Mouse (Mus musculus) intestine, postnatal 0 days (tissue): Measurements from ENCODE around the gene Plekhm3. TPM values are rescaled to one million over a fixed set of nuclear protein-coding genes. Genes with fewer than 3 reads are reported as not detected.

Experiments used
- ATAC-seq: fragments of 200-750 bp; cut with Nextera tagmentation; 2 replicates; pipeline ENCODE4 v1.8.0; 2017; ENCODE audit warnings: mild to moderate bottlenecking, moderate TSS enrichment, moderate library complexity
- H3K27ac ChIP-seq: fragments of 300-500 bp; sonication (generic); 2 replicates; pipeline ENCODE4 v1.5.1; 2014; ENCODE audit warnings: mild to moderate bottlenecking, low read depth, low read length, moderate library complexity
- H3K27me3 ChIP-seq: fragments of 300-500 bp; sonication (generic); replicated peaks from 2 replicates; pipeline ENCODE4 v1.6.1; 2014; ENCODE audit warnings: low read length, mixed read lengths; ENCODE audit not compliant: control insufficient read depth, insufficient read depth
- H3K36me3 ChIP-seq: fragments of 300-500 bp; sonication (generic); 2 replicates; pipeline ENCODE4 v1.6.1; 2014; ENCODE audit warnings: mild to moderate bottlenecking, moderate library complexity; ENCODE audit not compliant: control insufficient read depth, insufficient read depth
- H3K4me1 ChIP-seq: fragments of 300-500 bp; sonication (generic); replicated peaks from 2 replicates; pipeline ENCODE4 v1.6.1; 2014; ENCODE audit warnings: antibody characterized with exemption, low read length, mixed read lengths; ENCODE audit not compliant: control insufficient read depth, insufficient read depth
- H3K4me2 ChIP-seq: fragments of 300-500 bp; sonication (generic); replicated peaks from 2 replicates; pipeline ENCODE4 v1.6.1; 2014; ENCODE audit warnings: low read depth, mild to moderate bottlenecking, moderate library complexity
- H3K4me3 ChIP-seq: fragments of 300-500 bp; sonication (generic); 2 replicates; pipeline ENCODE4 v1.5.1; 2014; ENCODE audit warnings: low read depth, low read length
- H3K9ac ChIP-seq: fragments of 300-500 bp; sonication (generic); 2 replicates; pipeline ENCODE4 v1.6.1; 2014; ENCODE audit warnings: mild to moderate bottlenecking, low read depth, low read length
- H3K9me3 ChIP-seq: fragments of 300-500 bp; sonication (generic); 2 replicates; pipeline ENCODE4 v1.6.1; 2016; ENCODE audit warnings: mixed run types; ENCODE audit not compliant: control insufficient read depth
- CTCF ChIP-seq: sonication (generic); IDR thresholded peaks from 2 replicates; pipeline ENCODE4 v1.5.1; 2016; ENCODE audit warnings: low read depth, mild to moderate bottlenecking, control low read depth, antibody characterized with exemption, moderate library complexity
- WGBS: fragments of 180-500 bp; shearing (Covaris S2); extraction: QIAGEN DNeasy Blood & Tissue Kit; methylation state at CpG from one replicate; pipeline ENCODE4 v1.1.7; 2014; 5-methylcytosine and 5-hydroxymethylcytosine counted together
- polyA plus RNA-seq: library from polyadenylated mRNA; unstranded; fragments of >200 nt; fragmentation: Nextera tagmentation; extraction: Ambion mirVana; gene quantifications from 2 replicates; pipeline ENCODE4 v1.2.1, GENCODE M21; 2015

Gene Plekhm3
- polyA plus RNA-seq, 1 experiment from 2014 or later = 1.5 TPM

GRCm38 (mm10) chr1:64860235-64860920 lies 96.2 kb downstream of the Plekhm3 start:
- no peaks in the 10 kb centered on the region for H3K27me3 ChIP-seq
- no peak for TF ChIP-seq CTCF
- ATAC-seq = no peak
- H3K9ac ChIP-seq = no peak overlapping the region
- no peak overlapping the region for H3K27ac ChIP-seq
- no peaks in the 10 kb centered on the region for H3K36me3 ChIP-seq
- H3K4me3 ChIP-seq = no peak overlapping the region
- no peaks in the 10 kb centered on the region for H3K9me3 ChIP-seq
- no peak overlapping the region for H3K4me2 ChIP-seq
- WGBS = 74% methylated on average over 11 of the region's 11 CpGs
- H3K4me1 ChIP-seq = 0 out of 2 replicates have a peak, but pooled peaks cover 4% of the 10 kb centered on the region

GRCm38 (mm10) chr1:64859826-64860225 lies 96.8 kb downstream of the Plekhm3 start:
- WGBS = 39% methylated on average over 5 of the region's 5 CpGs
- TF ChIP-seq CTCF = no peak
- Histone ChIP-seq H3K4me2 (0 out of 2 replicates have a peak overlapping the region, but pooled peaks have one; percentile 27), H3K27me3 (no peaks in the 10 kb centered on the region), H3K4me3 (no peak overlapping the region), H3K36me3 (no peaks in the 10 kb centered on the region), H3K9me3 (no peaks in the 10 kb centered on the region), H3K9ac (no peak overlapping the region), H3K27ac (no peak overlapping the region), H3K4me1 (0 out of 2 replicates have a peak, but pooled peaks cover 4% of the 10 kb centered on the region)
- ATAC-seq = peak; percentile 60; the same call in 1 of the 2 replicates

GRCm38 (mm10) chr1:64854835-64855234 lies 101.8 kb downstream of the Plekhm3 start:
- no peak for TF ChIP-seq CTCF
- ATAC-seq = no peak
- 68% methylated on average over 5 of the region's 5 CpGs for WGBS

GRCm38 (mm10) chr1:64853738-64854730 lies 102.6 kb downstream of the Plekhm3 start:
- TF ChIP-seq CTCF = no peak
- H3K4me2 ChIP-seq = no peak overlapping the region
- WGBS = 63% methylated on average over 5 of the region's 5 CpGs
- H3K4me1 ChIP-seq = 0 out of 2 replicates have a peak, but pooled peaks cover 4% of the 10 kb centered on the region
- no peaks in the 10 kb centered on the region for H3K36me3 ChIP-seq
- no peak overlapping the region for H3K27ac ChIP-seq
- no peak for ATAC-seq
- H3K27me3 ChIP-seq = no peaks in the 10 kb centered on the region
- H3K4me3 ChIP-seq = no peak overlapping the region
- H3K9ac ChIP-seq = no peak overlapping the region
- H3K9me3 ChIP-seq = no peaks in the 10 kb centered on the region

More at GRCm38 (mm10) chr1:64854835-64855234, 101.8 kb downstream of the Plekhm3 start:
- no peak overlapping the region for H3K9ac ChIP-seq
- H3K27me3 ChIP-seq = no peaks in the 10 kb centered on the region
- H3K36me3 ChIP-seq = no peaks in the 10 kb centered on the region
- no peaks in the 10 kb centered on the region for H3K9me3 ChIP-seq
- H3K4me2 ChIP-seq = no peak overlapping the region
- H3K27ac ChIP-seq = no peak overlapping the region
- H3K4me3 ChIP-seq = no peak overlapping the region
- H3K4me1 ChIP-seq = 0 out of 2 replicates have a peak, but pooled peaks cover 4% of the 10 kb centered on the region

- Histone ChIP-seq H3K4me3 (no peak overlapping the region), H3K4me2 (no peak overlapping the region), H3K36me3 (no peaks in the 10 kb centered on the region), H3K27ac (no peak overlapping the region), H3K27me3 (no peaks in the 10 kb centered on the region), H3K9me3 (no peaks in the 10 kb centered on the region), H3K4me1 (0 out of 2 replicates have a peak, but pooled peaks cover 4% of the 10 kb centered on the region), H3K9ac (no peak overlapping the region)
- WGBS = 82% methylated on average over 2 of the region's 2 CpGs
- no peak for TF ChIP-seq CTCF
- ATAC-seq = no peak
Observed at GRCm38 (mm10) chr1:64853244-64853643, 103.4 kb downstream of the Plekhm3 start.

GRCm38 (mm10) chr1:64852272-64852671 lies 104.4 kb downstream of the Plekhm3 start:
- Histone ChIP-seq H3K27ac (no peak overlapping the region), H3K4me3 (no peak overlapping the region), H3K36me3 (no peaks in the 10 kb centered on the region), H3K9me3 (no peaks in the 10 kb centered on the region), H3K9ac (no peak overlapping the region), H3K4me1 (0 out of 2 replicates have a peak, but pooled peaks cover 4% of the 10 kb centered on the region), H3K27me3 (no peaks in the 10 kb centered on the region), H3K4me2 (no peak overlapping the region)
- ATAC-seq = no peak
- no peak for TF ChIP-seq CTCF
- 75% methylated on average over 2 of the region's 2 CpGs for WGBS
